Mouse (Mus musculus): ENCODE measurements around the gene Tescl. TPM values are rescaled to one million over a fixed set of nuclear protein-coding genes. Genes with fewer than 3 reads are reported as not detected.
A peak's percentile ranks its signal among the peaks of the same experiment; 100 is the strongest.

Tescl gene
- polyA plus RNA-seq, 1 experiment: 277 TPM

- no peak overlapping the region for H3K27ac ChIP-seq (ENCODE audit: control insufficient read depth, insufficient read depth, low read depth, low read length)
- H3K4me3 ChIP-seq (ENCODE audit: control insufficient read depth, low read depth, low read length): no peak overlapping the region
- H3K4me1 ChIP-seq (ENCODE audit: control insufficient read depth, insufficient read depth, low read length): no peaks in the 10 kb centered on the region
- H3K36me3 ChIP-seq (ENCODE audit: control insufficient read depth, insufficient read depth, low read length): no peaks in the 10 kb centered on the region; the same call in 1 of the 2 replicates
- TF ChIP-seq CTCF (IDR thresholded peaks at IDR 0.05; ENCODE audit: control insufficient read depth, insufficient read depth, insufficient replicate concordance, low read depth, low read length) (no peak), POLR2A (IDR thresholded peaks at IDR 0.05; ENCODE audit: control insufficient read depth, low read depth, low read length) (no peak)
- H3K27me3 ChIP-seq (ENCODE audit: control insufficient read depth, insufficient read depth, low read length): no peaks in the 10 kb centered on the region
Measured at GRCm38 (mm10) chr7:24290106-24290693, 43.5 kb downstream of the Tescl start.

GRCm38 (mm10) chr7:24288512-24288911 lies 45.2 kb downstream of the Tescl start:
- Histone ChIP-seq H3K4me1 (ENCODE audit: control insufficient read depth, insufficient read depth, low read length) (no peaks in the 10 kb centered on the region), H3K4me3 (ENCODE audit: control insufficient read depth, low read depth, low read length) (no peak overlapping the region), H3K36me3 (ENCODE audit: control insufficient read depth, insufficient read depth, low read length) (no peaks in the 10 kb centered on the region; the same call in 1 of the 2 replicates), H3K27me3 (ENCODE audit: control insufficient read depth, insufficient read depth, low read length) (no peaks in the 10 kb centered on the region), H3K27ac (ENCODE audit: control insufficient read depth, insufficient read depth, low read depth, low read length) (no peak overlapping the region)
- TF ChIP-seq CTCF (IDR thresholded peaks at IDR 0.05; ENCODE audit: control insufficient read depth, insufficient read depth, insufficient replicate concordance, low read depth, low read length): no peak
- TF ChIP-seq POLR2A (IDR thresholded peaks at IDR 0.05; ENCODE audit: control insufficient read depth, low read depth, low read length): no peak

GRCm38 (mm10) chr7:24287670-24288069 lies 46.1 kb downstream of the Tescl start:
- no peak for TF ChIP-seq POLR2A (IDR thresholded peaks at IDR 0.05; ENCODE audit: control insufficient read depth, low read depth, low read length)
- TF ChIP-seq CTCF (IDR thresholded peaks at IDR 0.05; ENCODE audit: control insufficient read depth, insufficient read depth, insufficient replicate concordance, low read depth, low read length): no peak
- no peaks in the 10 kb centered on the region for H3K27me3 ChIP-seq (ENCODE audit: control insufficient read depth, insufficient read depth, low read length)
- H3K4me3 ChIP-seq (ENCODE audit: control insufficient read depth, low read depth, low read length): no peak overlapping the region
- H3K4me1 ChIP-seq (ENCODE audit: control insufficient read depth, insufficient read depth, low read length): no peaks in the 10 kb centered on the region
- H3K27ac ChIP-seq (ENCODE audit: control insufficient read depth, insufficient read depth, low read depth, low read length): no peak overlapping the region
- no peaks in the 10 kb centered on the region; the same call in 1 of the 2 replicates for H3K36me3 ChIP-seq (ENCODE audit: control insufficient read depth, insufficient read depth, low read length)

- no peaks in the 10 kb centered on the region for H3K36me3 ChIP-seq (ENCODE audit: control insufficient read depth, insufficient read depth, low read length)
- H3K4me3 ChIP-seq (ENCODE audit: control insufficient read depth, low read depth, low read length): no peak overlapping the region
- H3K4me1 ChIP-seq (ENCODE audit: control insufficient read depth, insufficient read depth, low read length): no peaks in the 10 kb centered on the region
- TF ChIP-seq CTCF (IDR thresholded peaks at IDR 0.05; ENCODE audit: control insufficient read depth, insufficient read depth, insufficient replicate concordance, low read depth, low read length) (no peak), POLR2A (IDR thresholded peaks at IDR 0.05; ENCODE audit: control insufficient read depth, low read depth, low read length) (no peak)
- H3K27ac ChIP-seq (ENCODE audit: control insufficient read depth, insufficient read depth, low read depth, low read length): no peak overlapping the region
- H3K27me3 ChIP-seq (ENCODE audit: control insufficient read depth, insufficient read depth, low read length): no peaks in the 10 kb centered on the region
Measured at GRCm38 (mm10) chr7:24286916-24287315, 46.8 kb downstream of the Tescl start.

GRCm38 (mm10) chr7:24286090-24286489 lies 47.6 kb downstream of the Tescl start:
- TF ChIP-seq CTCF (IDR thresholded peaks at IDR 0.05; ENCODE audit: control insufficient read depth, insufficient read depth, insufficient replicate concordance, low read depth, low read length) (peak; percentile 35), POLR2A (IDR thresholded peaks at IDR 0.05; ENCODE audit: control insufficient read depth, low read depth, low read length) (no peak)
- H3K27me3 ChIP-seq (ENCODE audit: control insufficient read depth, insufficient read depth, low read length): no peaks in the 10 kb centered on the region
- no peak overlapping the region for H3K4me3 ChIP-seq (ENCODE audit: control insufficient read depth, low read depth, low read length)
- H3K27ac ChIP-seq (ENCODE audit: control insufficient read depth, insufficient read depth, low read depth, low read length): no peak overlapping the region
- H3K4me1 ChIP-seq (ENCODE audit: control insufficient read depth, insufficient read depth, low read length): no peaks in the 10 kb centered on the region
- H3K36me3 ChIP-seq (ENCODE audit: control insufficient read depth, insufficient read depth, low read length): no peaks in the 10 kb centered on the region

Other genes starting within 250 kb of the Tescl start
- 0.46 and 0.67 TPM in 2 replicates for gene Zfp112, start 221.6 kb downstream of the Tescl start, polyA plus RNA-seq (2012; rRNA removed)
- 1.4 and 1.5 TPM in 2 replicates for gene Zfp235, start 199.8 kb downstream of the Tescl start, polyA plus RNA-seq (2012; rRNA removed)
- 0.11 and 0.16 TPM in 2 replicates for gene Zfp114, start 158.9 kb downstream of the Tescl start, polyA plus RNA-seq (2012; rRNA removed)
- 0.57 and 0.67 TPM in 2 replicates for gene Zfp111, start 122.5 kb downstream of the Tescl start, polyA plus RNA-seq (2012; rRNA removed)
- gene Zfp109, start 96.4 kb downstream of the Tescl start, polyA plus RNA-seq (2012; rRNA removed): 0.70 and 0.84 TPM in 2 replicates
- 0.26 and 0.31 TPM in 2 replicates for gene Zfp108, start 79.1 kb downstream of the Tescl start, polyA plus RNA-seq (2012; rRNA removed)
- gene Zfp93, start 63.5 kb downstream of the Tescl start, polyA plus RNA-seq (2012; rRNA removed): 3.9 and 4.6 TPM in 2 replicates
- 12.1 and 12.4 TPM in 2 replicates for gene Zfp61, start 32.7 kb downstream of the Tescl start, polyA plus RNA-seq (2012; rRNA removed)
- 10.5 and 10.8 TPM in 2 replicates for gene Zfp94, start 17.3 kb downstream of the Tescl start, polyA plus RNA-seq (2012; rRNA removed)
- gene Lypd5, start 15.3 kb upstream of the Tescl start, polyA plus RNA-seq (2012; rRNA removed): 1.7 and 2.3 TPM in 2 replicates
- gene Kcnn4, start 36.3 kb upstream of the Tescl start, polyA plus RNA-seq (2012; rRNA removed): 2.5 and 3.8 TPM in 2 replicates
- gene Smg9, start 65.7 kb upstream of the Tescl start, polyA plus RNA-seq (2012; rRNA removed): 151 and 171 TPM in 2 replicates
- 1,510 and 1,812 TPM in 2 replicates for gene Irgc1, start 118.4 kb upstream of the Tescl start, polyA plus RNA-seq (2012; rRNA removed)
- 0.38 TPM in 1 of 2 replicates, not detected in the other for gene Plaur, start 128.5 kb upstream of the Tescl start, polyA plus RNA-seq (2012; rRNA removed)
- gene Cadm4, start 148.1 kb upstream of the Tescl start, polyA plus RNA-seq (2012; rRNA removed): 1.8 and 2.5 TPM in 2 replicates
- gene Zfp428, start 173.1 kb upstream of the Tescl start, polyA plus RNA-seq (2012; rRNA removed): 16.8 and 20.3 TPM in 2 replicates
- gene AC161166.1, start 178.5 kb upstream of the Tescl start, polyA plus RNA-seq (2012; rRNA removed): 144 and 154 TPM in 2 replicates
- 2.2 and 2.4 TPM in 2 replicates for gene Irgq, start 196.8 kb upstream of the Tescl start, polyA plus RNA-seq (2012; rRNA removed)
- 18.3 and 20.2 TPM in 2 replicates for gene Pinlyp, start 212.2 kb upstream of the Tescl start, polyA plus RNA-seq (2012; rRNA removed)
- 69.4 and 79.8 TPM in 2 replicates for gene Xrcc1, start 212.4 kb upstream of the Tescl start, polyA plus RNA-seq (2012; rRNA removed)

Measured in testis, adult 2 months (tissue).